Mouse (Mus musculus) embryonic facial prominence, embryonic 12.5 days (tissue): ENCODE measurements around the gene Atf7ip. TPM values are rescaled to one million over a fixed set of nuclear protein-coding genes. Genes with fewer than 3 reads are reported as not detected.
A peak's percentile ranks its signal among the peaks of the same experiment; 100 is the strongest.

Experiments
- ATAC-seq: fragments of 200-750 bp; cut with Nextera tagmentation; 2 replicates; pipeline ENCODE4 v1.8.0; 2017; ENCODE audit not compliant: insufficient number of reproducible peaks, insufficient read depth, low FRiP score, low TSS enrichment
- H3K27ac ChIP-seq: fragments of 300-500 bp; sonication (generic); 2 replicates; pipeline ENCODE4 v1.5.1; 2016; ENCODE audit warnings: mild to moderate bottlenecking
- H3K27me3 ChIP-seq: fragments of 300-500 bp; sonication (generic); 2 replicates; pipeline ENCODE4 v1.6.1; 2016; ENCODE audit warnings: mild to moderate bottlenecking, moderate library complexity
- H3K36me3 ChIP-seq: fragments of 300-500 bp; sonication (generic); 2 replicates; pipeline ENCODE4 v1.6.1; 2016; ENCODE audit warnings: mild to moderate bottlenecking
- H3K4me1 ChIP-seq: fragments of 300-500 bp; sonication (generic); 2 replicates; pipeline ENCODE4 v1.6.1; 2016
- H3K4me2 ChIP-seq: fragments of 300-500 bp; sonication (generic); replicated peaks from 2 replicates; pipeline ENCODE4 v1.6.1; 2016; ENCODE audit warnings: mild to moderate bottlenecking, moderate library complexity
- H3K4me3 ChIP-seq: fragments of 300-500 bp; sonication (generic); 2 replicates; pipeline ENCODE4 v1.5.1; 2016; ENCODE audit warnings: mild to moderate bottlenecking
- H3K9ac ChIP-seq: fragments of 300-500 bp; sonication (generic); 2 replicates; pipeline ENCODE4 v1.6.1; 2016; ENCODE audit warnings: mild to moderate bottlenecking, moderate library complexity
- H3K9me3 ChIP-seq: fragments of 300-500 bp; sonication (generic); 2 replicates; pipeline ENCODE4 v1.6.1; 2016; ENCODE audit warnings: mild to moderate bottlenecking, moderate library complexity
- WGBS: fragments of 180-500 bp; shearing (Covaris S2); methylation state at CpG from one replicate; pipeline ENCODE4 v1.1.7; 2016; 5-methylcytosine and 5-hydroxymethylcytosine counted together
- polyA plus RNA-seq: library from polyadenylated mRNA; unstranded; fragments of >200 nt; fragmentation: Nextera tagmentation; extraction: Ambion mirVana; gene quantifications from 2 replicates; pipeline ENCODE4 v1.2.1, GENCODE M21; 2016

Atf7ip gene
- polyA plus RNA-seq, 1 experiment from 2014 or later = 55.1 TPM

- Histone ChIP-seq H3K4me3 (no peak overlapping the region), H3K27ac (peak overlapping the region; percentile 88), H3K4me2 (no peak overlapping the region), H3K9me3 (no peaks in the 10 kb centered on the region), H3K4me1 (peaks cover 19% of the 10 kb centered on the region), H3K9ac (no peak overlapping the region), H3K36me3 (no peaks in the 10 kb centered on the region), H3K27me3 (no peaks in the 10 kb centered on the region)
- 54% methylated on average over 7 of the region's 7 CpGs for WGBS
- no peak for ATAC-seq
Measured at GRCm38 (mm10) chr6:136531792-136532230, 25.8 kb downstream of the Atf7ip start.

GRCm38 (mm10) chr6:136532535-136533291, 26.7 kb downstream of the Atf7ip start:
- peaks cover 4% of the 10 kb centered on the region; the same call in 1 of the 2 replicates for H3K36me3 ChIP-seq
- 11% methylated on average over 7 of the region's 7 CpGs for WGBS
- H3K9ac ChIP-seq = no peak overlapping the region
- peaks cover 19% of the 10 kb centered on the region for H3K4me1 ChIP-seq
- peak; percentile 85 for ATAC-seq
- no peaks in the 10 kb centered on the region for H3K27me3 ChIP-seq
- H3K27ac ChIP-seq = peak overlapping the region; percentile 77
- H3K4me3 ChIP-seq = peak overlapping the region; percentile 13; the same call in 1 of the 2 replicates
- no peaks in the 10 kb centered on the region for H3K9me3 ChIP-seq
- peak overlapping the region; percentile 38 for H3K4me2 ChIP-seq

GRCm38 (mm10) chr6:136533804-136534203, 27.8 kb downstream of the Atf7ip start:
- no peak overlapping the region for H3K27ac ChIP-seq
- ATAC-seq = no peak
- H3K36me3 ChIP-seq = peaks cover 8% of the 10 kb centered on the region; the same call in 1 of the 2 replicates
- no peak overlapping the region for H3K4me3 ChIP-seq
- H3K27me3 ChIP-seq = no peaks in the 10 kb centered on the region
- no peak overlapping the region for H3K4me2 ChIP-seq
- H3K9ac ChIP-seq = no peak overlapping the region
- H3K9me3 ChIP-seq = no peaks in the 10 kb centered on the region
- WGBS = 72% methylated on average over 4 of the region's 4 CpGs
- peaks cover 19% of the 10 kb centered on the region for H3K4me1 ChIP-seq

GRCm38 (mm10) chr6:136534444-136534843, 28.5 kb downstream of the Atf7ip start:
- peaks cover 11% of the 10 kb centered on the region for H3K36me3 ChIP-seq
- WGBS = 50% methylated on average over 3 of the region's 3 CpGs
- H3K9ac ChIP-seq = no peak overlapping the region
- H3K4me1 ChIP-seq = peaks cover 19% of the 10 kb centered on the region
- H3K4me3 ChIP-seq = no peak overlapping the region
- H3K27ac ChIP-seq = no peak overlapping the region
- no peaks in the 10 kb centered on the region for H3K27me3 ChIP-seq
- no peak for ATAC-seq
- no peak overlapping the region for H3K4me2 ChIP-seq
- no peaks in the 10 kb centered on the region for H3K9me3 ChIP-seq

- Histone ChIP-seq H3K4me3 (no peak overlapping the region), H3K27me3 (no peaks in the 10 kb centered on the region), H3K4me2 (no peak overlapping the region), H3K36me3 (peaks cover 17% of the 10 kb centered on the region), H3K9ac (no peak overlapping the region), H3K9me3 (no peaks in the 10 kb centered on the region), H3K4me1 (peaks cover 19% of the 10 kb centered on the region), H3K27ac (no peak overlapping the region)
- WGBS = 71% methylated on average over 5 of the region's 5 CpGs
- ATAC-seq = no peak
Measured at GRCm38 (mm10) chr6:136535176-136535575, 29.2 kb downstream of the Atf7ip start.

GRCm38 (mm10) chr6:136536121-136536520, 30.2 kb downstream of the Atf7ip start:
- no peak for ATAC-seq
- WGBS = 74% methylated on average over 5 of the region's 5 CpGs
- H3K27ac ChIP-seq = 0 out of 2 replicates have a peak overlapping the region, but pooled peaks have one; percentile 6

GRCm38 (mm10) chr6:136541350-136541749, 35.4 kb downstream of the Atf7ip start:
- Histone ChIP-seq H3K27ac (0 out of 2 replicates have a peak overlapping the region, but pooled peaks have one; percentile 54), H3K27me3 (no peaks in the 10 kb centered on the region), H3K4me2 (no peak overlapping the region), H3K9ac (no peak overlapping the region), H3K4me1 (peaks cover 26% of the 10 kb centered on the region), H3K4me3 (no peak overlapping the region), H3K36me3 (peaks cover 26% of the 10 kb centered on the region), H3K9me3 (no peaks in the 10 kb centered on the region)
- WGBS = 56% methylated on average over 5 of the region's 5 CpGs
- ATAC-seq = no peak

More at GRCm38 (mm10) chr6:136536121-136536520, 30.2 kb downstream of the Atf7ip start:
- Histone ChIP-seq H3K4me1 (peaks cover 21% of the 10 kb centered on the region), H3K4me2 (no peak overlapping the region), H3K9me3 (no peaks in the 10 kb centered on the region), H3K4me3 (no peak overlapping the region), H3K36me3 (peaks cover 26% of the 10 kb centered on the region), H3K9ac (no peak overlapping the region), H3K27me3 (no peaks in the 10 kb centered on the region)

GRCm38 (mm10) chr6:136542105-136542504, 36.1 kb downstream of the Atf7ip start:
- no peaks in the 10 kb centered on the region for H3K27me3 ChIP-seq
- no peak overlapping the region for H3K9ac ChIP-seq
- H3K4me1 ChIP-seq = peaks cover 26% of the 10 kb centered on the region
- 81% methylated on average over 1 of the region's 1 CpGs for WGBS
- H3K9me3 ChIP-seq = no peaks in the 10 kb centered on the region
- H3K4me2 ChIP-seq = no peak overlapping the region
- no peak overlapping the region for H3K27ac ChIP-seq
- no peak for ATAC-seq
- peaks cover 26% of the 10 kb centered on the region for H3K36me3 ChIP-seq
- H3K4me3 ChIP-seq = no peak overlapping the region

- Histone ChIP-seq H3K27ac (peak overlapping the region; percentile 82), H3K4me3 (no peak overlapping the region), H3K27me3 (no peaks in the 10 kb centered on the region), H3K36me3 (peaks cover 18% of the 10 kb centered on the region), H3K4me1 (peaks cover 26% of the 10 kb centered on the region), H3K4me2 (peak overlapping the region; percentile 19; the same call in 1 of the 2 replicates), H3K9ac (no peak overlapping the region), H3K9me3 (no peaks in the 10 kb centered on the region)
- peak; percentile 80 for ATAC-seq
- 9% methylated on average over 6 of the region's 6 CpGs for WGBS
Measured at GRCm38 (mm10) chr6:136543164-136543563, 37.2 kb downstream of the Atf7ip start.

- Histone ChIP-seq H3K4me2 (no peak overlapping the region), H3K4me1 (peaks cover 30% of the 10 kb centered on the region), H3K4me3 (no peak overlapping the region), H3K9me3 (no peaks in the 10 kb centered on the region), H3K36me3 (0 out of 2 replicates have a peak, but pooled peaks cover 6% of the 10 kb centered on the region), H3K27me3 (no peaks in the 10 kb centered on the region), H3K27ac (no peak overlapping the region), H3K9ac (no peak overlapping the region)
- 78% methylated on average over 11 of the region's 11 CpGs for WGBS
- ATAC-seq = no peak
Measured at GRCm38 (mm10) chr6:136545284-136545870, 39.4 kb downstream of the Atf7ip start.

- no peaks in the 10 kb centered on the region for H3K36me3 ChIP-seq
- H3K27ac ChIP-seq = no peak overlapping the region
Measured at GRCm38 (mm10) chr6:136546286-136546685, 40.3 kb downstream of the Atf7ip start.

GRCm38 (mm10) chr6:136546987-136547386, 41.0 kb downstream of the Atf7ip start:
- Histone ChIP-seq H3K9me3 (no peaks in the 10 kb centered on the region), H3K27ac (no peak overlapping the region), H3K4me3 (no peak overlapping the region), H3K36me3 (no peaks in the 10 kb centered on the region), H3K27me3 (no peaks in the 10 kb centered on the region), H3K4me1 (peaks cover 19% of the 10 kb centered on the region), H3K4me2 (no peak overlapping the region), H3K9ac (no peak overlapping the region)
- no peak for ATAC-seq
- WGBS = 68% methylated on average over 7 of the region's 7 CpGs

More at GRCm38 (mm10) chr6:136546286-136546685, 40.3 kb downstream of the Atf7ip start:
- H3K9ac ChIP-seq = no peak overlapping the region
- H3K27me3 ChIP-seq = no peaks in the 10 kb centered on the region
- no peak overlapping the region for H3K4me2 ChIP-seq
- no peaks in the 10 kb centered on the region for H3K9me3 ChIP-seq
- H3K4me3 ChIP-seq = no peak overlapping the region
- no peak for ATAC-seq
- 95% methylated on average over 2 of the region's 2 CpGs for WGBS
- peaks cover 26% of the 10 kb centered on the region for H3K4me1 ChIP-seq
